Mouse (Mus musculus) G1E (cell line): ENCODE measurements around the gene Calcoco2.

ENCODE experiments used
- CTCF ChIP-seq: IDR thresholded peaks from 2 replicates; pipeline ENCODE4 v1.5.1; 2012; ENCODE audit warnings: low read depth, low read length, inconsistent platforms, mixed read lengths
- GATA1 ChIP-seq: IDR thresholded peaks from 2 replicates; pipeline ENCODE4 v1.6.1; 2012; ENCODE audit warnings: borderline replicate concordance, low read length, inconsistent platforms, mixed read lengths
- POLR2AphosphoS5 ChIP-seq: IDR thresholded peaks from 2 replicates; pipeline ENCODE4 v1.6.1; 2012; ENCODE audit warnings: low read depth, low read length, inconsistent platforms; ENCODE audit not compliant: insufficient replicate concordance

DNA sequence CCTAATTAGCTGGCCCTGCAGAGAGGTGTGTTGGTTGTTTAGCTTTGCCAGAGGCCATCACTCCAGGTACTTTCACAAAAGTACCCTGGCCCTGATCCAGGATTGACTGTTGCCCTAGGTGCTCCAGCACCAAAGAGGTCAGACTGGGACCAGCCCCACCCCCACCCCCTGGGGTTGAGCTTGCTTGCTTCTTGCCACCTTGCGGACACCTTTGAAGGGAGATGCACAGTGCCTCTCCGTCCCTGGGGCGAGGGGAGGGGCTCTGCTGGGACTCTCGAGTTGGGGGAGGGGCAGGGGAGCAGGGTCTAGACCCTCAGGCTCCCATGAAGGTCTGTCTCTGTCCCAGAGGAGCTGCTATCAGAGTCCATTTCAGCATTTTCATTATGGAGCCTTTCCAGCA, 61.8 kb downstream of the Calcoco2 start:
- TF ChIP-seq CTCF (no peak), GATA1 (no peak), POLR2AphosphoS5 (no peak)
